Mouse (Mus musculus): ENCODE results near the gene Grm6. TPM values are rescaled to one million over a fixed set of nuclear protein-coding genes. Genes with fewer than 3 reads are reported as not detected.

Grm6 gene
- polyA plus RNA-seq, 1 experiment: not detected

DNA sequence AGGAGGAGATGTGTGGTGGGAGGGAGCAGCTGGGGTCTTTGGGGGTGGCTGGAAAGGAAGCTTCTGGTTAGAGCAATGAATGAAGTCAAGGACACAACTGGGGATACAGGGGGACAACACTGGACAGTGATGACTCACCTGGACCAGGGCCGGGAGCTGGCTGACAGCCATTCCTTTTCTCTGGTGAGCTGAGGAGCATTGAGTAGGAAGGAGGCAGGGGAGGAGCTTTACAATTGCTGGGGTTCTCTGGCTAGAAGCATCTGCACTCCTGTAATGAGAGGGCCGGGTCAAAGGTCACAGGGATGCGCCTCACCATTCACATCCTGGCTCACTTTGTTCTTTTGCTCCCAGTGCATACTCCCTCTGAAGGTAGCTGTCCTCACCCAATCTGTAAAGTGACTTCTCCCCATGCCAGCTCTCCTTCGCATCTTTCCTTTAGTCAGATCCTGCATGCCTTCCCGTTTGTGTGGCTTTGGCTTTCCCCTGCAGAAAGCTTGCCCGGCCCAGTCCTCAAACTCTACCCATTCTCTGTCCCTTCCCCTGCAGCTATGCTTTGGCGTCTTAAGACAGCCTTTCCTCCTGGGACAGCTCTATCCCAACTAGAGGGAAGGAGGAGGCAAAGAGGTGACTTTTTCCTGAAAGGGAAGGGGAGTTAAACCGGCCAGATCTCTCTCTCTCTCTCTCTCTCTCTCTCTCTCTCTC, 35.9 kb downstream of the Grm6 start:
- Histone ChIP-seq H3K4me1 (ENCODE audit: control insufficient read depth, insufficient read depth, insufficient read length, low read length) (no peaks in the 10 kb centered on the region), H3K27ac (replicated peaks; ENCODE audit: low read depth, low read length) (no peak overlapping the region), H3K4me3 (ENCODE audit: insufficient read depth, low read depth, low read length) (peak overlapping the region; percentile 56)

DNA sequence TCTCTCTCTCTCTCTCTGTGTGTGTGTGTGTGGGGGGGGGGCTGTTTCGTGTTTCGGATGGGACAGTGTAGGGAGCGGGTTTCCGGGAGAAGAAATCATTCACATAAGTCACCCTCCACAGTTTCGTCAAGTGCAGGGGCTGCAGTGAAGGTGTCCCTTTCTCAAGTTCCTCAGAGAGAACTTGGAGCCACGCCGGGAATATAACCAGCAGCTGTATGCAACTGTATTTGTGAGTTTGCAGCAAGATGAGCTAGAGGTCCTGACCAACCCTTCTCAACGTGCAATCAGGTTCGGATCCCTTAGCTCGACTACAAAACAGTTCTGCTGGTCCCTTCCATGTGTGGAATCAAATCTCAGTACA, 36.4 kb downstream of the Grm6 start:
- H3K4me1 ChIP-seq (ENCODE audit: control insufficient read depth, insufficient read depth, insufficient read length, low read length): no peaks in the 10 kb centered on the region
- no peak overlapping the region for H3K27ac ChIP-seq (replicated peaks; ENCODE audit: low read depth, low read length)
- peak overlapping the region; percentile 56 for H3K4me3 ChIP-seq (ENCODE audit: insufficient read depth, low read depth, low read length)

- Histone ChIP-seq H3K4me1 (ENCODE audit: control insufficient read depth, insufficient read depth, insufficient read length, low read length) (no peaks in the 10 kb centered on the region), H3K27ac (replicated peaks; ENCODE audit: low read depth, low read length) (no peak within 1 kb of the TSS), H3K4me3 (ENCODE audit: insufficient read depth, low read depth, low read length) (peak within 1 kb of the TSS; percentile 56)
These were observed 37.1 kb downstream of the Grm6 start, which contains the start of gene Zfp454 for GRCm38 (mm10) chr11:50887390-50888128. Gene Zfp454 (minus strand): TSS chr11:50887651.

- Histone ChIP-seq H3K4me3 (ENCODE audit: insufficient read depth, low read depth, low read length) (no peak overlapping the region), H3K4me1 (ENCODE audit: control insufficient read depth, insufficient read depth, insufficient read length, low read length) (no peaks in the 10 kb centered on the region), H3K27ac (replicated peaks; ENCODE audit: low read depth, low read length) (no peak overlapping the region)
These were observed 42.0 kb downstream of the Grm6 start for GRCm38 (mm10) chr11:50892441-50892840.

- Histone ChIP-seq H3K4me1 (ENCODE audit: control insufficient read depth, insufficient read depth, insufficient read length, low read length) (no peaks in the 10 kb centered on the region), H3K4me3 (ENCODE audit: insufficient read depth, low read depth, low read length) (no peak overlapping the region), H3K27ac (replicated peaks; ENCODE audit: low read depth, low read length) (no peak overlapping the region)
These were observed 46.9 kb downstream of the Grm6 start for GRCm38 (mm10) chr11:50897359-50897758.

DNA sequence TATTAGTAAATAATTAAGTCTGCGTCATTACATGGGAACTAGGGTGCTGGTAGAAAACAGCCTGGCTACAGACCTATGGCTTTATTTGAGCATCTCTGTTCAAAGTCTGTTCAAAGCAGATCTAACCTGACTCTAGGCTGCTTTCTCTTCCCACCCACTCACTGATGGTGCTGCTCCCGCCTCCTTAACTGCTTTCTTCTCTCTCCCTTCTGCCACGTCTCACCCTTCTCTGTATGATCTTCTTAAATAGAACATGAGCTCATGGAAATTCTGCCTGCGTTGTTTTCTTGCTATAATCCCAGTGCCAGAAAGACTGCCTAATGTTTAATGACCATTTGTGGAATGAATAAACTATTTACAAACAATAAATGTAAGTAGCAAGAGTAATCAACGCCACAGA, 57.7 kb downstream of the Grm6 start:
- H3K27ac ChIP-seq (replicated peaks; ENCODE audit: low read depth, low read length): no peak overlapping the region
- no peak overlapping the region for H3K4me3 ChIP-seq (ENCODE audit: insufficient read depth, low read depth, low read length)
- no peaks in the 10 kb centered on the region for H3K4me1 ChIP-seq (ENCODE audit: control insufficient read depth, insufficient read depth, insufficient read length, low read length)

DNA sequence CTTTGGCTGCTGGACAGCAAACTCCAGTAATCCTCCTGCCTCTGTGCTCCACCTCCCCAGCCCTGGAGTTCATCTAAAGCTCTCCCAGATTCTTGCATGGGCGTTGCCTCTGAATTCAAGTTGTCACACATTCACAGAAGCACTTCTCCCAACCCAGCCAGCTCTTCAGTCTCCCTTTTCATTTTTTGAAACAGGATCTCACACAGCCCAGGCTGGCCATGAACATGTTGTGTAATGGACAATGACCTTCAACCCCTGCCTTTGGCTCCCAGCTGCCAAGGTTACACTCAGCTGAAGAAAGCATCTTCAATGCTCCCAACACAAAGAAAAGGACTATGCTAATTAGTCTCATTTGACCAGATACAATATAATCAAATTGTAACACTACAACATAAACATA, 62.8 kb downstream of the Grm6 start:
- Histone ChIP-seq H3K27ac (replicated peaks; ENCODE audit: low read depth, low read length) (no peak overlapping the region), H3K4me1 (ENCODE audit: control insufficient read depth, insufficient read depth, insufficient read length, low read length) (no peaks in the 10 kb centered on the region), H3K4me3 (ENCODE audit: insufficient read depth, low read depth, low read length) (no peak overlapping the region)

GRCm38 (mm10) chr11:50914461-50914860, 64.0 kb downstream of the Grm6 start:
- Histone ChIP-seq H3K27ac (replicated peaks; ENCODE audit: low read depth, low read length) (no peak overlapping the region), H3K4me1 (ENCODE audit: control insufficient read depth, insufficient read depth, insufficient read length, low read length) (no peaks in the 10 kb centered on the region), H3K4me3 (ENCODE audit: insufficient read depth, low read depth, low read length) (no peak overlapping the region)

Other genes starting within 250 kb of the Grm6 start
- gene Adamts2, start 248.6 kb upstream of the Grm6 start, polyA plus RNA-seq (2012; ENCODE audit: insufficient read depth, insufficient read length, missing spikeins): 5.2 and 6.1 TPM in 2 replicates
- gene Zfp354c, start 23.0 kb upstream of the Grm6 start, polyA plus RNA-seq (2012; ENCODE audit: insufficient read depth, insufficient read length, missing spikeins): 1.3 and 1.8 TPM in 2 replicates
- 0.71 and 1.1 TPM in 2 replicates for gene Zfp879, start 9.1 kb upstream of the Grm6 start, polyA plus RNA-seq (2012; ENCODE audit: insufficient read depth, insufficient read length, missing spikeins)
- 0.75 and 1.6 TPM in 2 replicates for gene Zfp454, start 37.0 kb downstream of the Grm6 start, polyA plus RNA-seq (2012; ENCODE audit: insufficient read depth, insufficient read length, missing spikeins)
- 8.5 and 9.8 TPM in 2 replicates for gene Zfp2, start 65.5 kb downstream of the Grm6 start, polyA plus RNA-seq (2012; ENCODE audit: insufficient read depth, insufficient read length, missing spikeins)
- 2.2 and 3.2 TPM in 2 replicates for gene Zfp354b, start 80.9 kb downstream of the Grm6 start, polyA plus RNA-seq (2012; ENCODE audit: insufficient read depth, insufficient read length, missing spikeins)
- not detected in 2 replicates for gene 4933414I15Rik, start 93.1 kb downstream of the Grm6 start, polyA plus RNA-seq (2012; ENCODE audit: insufficient read depth, insufficient read length, missing spikeins)
- gene Prop1, start 103.1 kb downstream of the Grm6 start, polyA plus RNA-seq (2012; ENCODE audit: insufficient read depth, insufficient read length, missing spikeins): not detected in 2 replicates
- not detected in 2 replicates for gene Olfr1378, start 115.8 kb downstream of the Grm6 start, polyA plus RNA-seq (2012; ENCODE audit: insufficient read depth, insufficient read length, missing spikeins)
- not detected in 2 replicates for gene Olfr1377, start 131.3 kb downstream of the Grm6 start, polyA plus RNA-seq (2012; ENCODE audit: insufficient read depth, insufficient read length, missing spikeins)
- gene Olfr51, start 152.9 kb downstream of the Grm6 start, polyA plus RNA-seq (2012; ENCODE audit: insufficient read depth, insufficient read length, missing spikeins): not detected in 2 replicates
- not detected in 2 replicates for gene Olfr54, start 163.6 kb downstream of the Grm6 start, polyA plus RNA-seq (2012; ENCODE audit: insufficient read depth, insufficient read length, missing spikeins)
- not detected in 2 replicates for gene Olfr1375, start 197.4 kb downstream of the Grm6 start, polyA plus RNA-seq (2012; ENCODE audit: insufficient read depth, insufficient read length, missing spikeins)
- 1.6 and 2.6 TPM in 2 replicates for gene Zfp354a, start 208.6 kb downstream of the Grm6 start, polyA plus RNA-seq (2012; ENCODE audit: insufficient read depth, insufficient read length, missing spikeins)